Mouse (Mus musculus): ENCODE results near the gene Adgrv1.

- TF ChIP-seq CTCF (conservative IDR thresholded peaks at IDR 0.05 in 1 of 2, IDR thresholded peaks at IDR 0.05 in 1 of 2; ENCODE audit: low read depth in 2 of 2, low read length in 2 of 2) (no peak), USF1 (IDR thresholded peaks at IDR 0.05; ENCODE audit: low read depth, low read length) (no peak)
Observed at GRCm38 (mm10) chr13:81407881-81408460, 225.0 kb downstream of the Adgrv1 start.

All from CH12.LX (cell line).